Mouse (Mus musculus) kidney, postnatal 0 days (tissue): ENCODE data around the gene Zmynd8. TPM values are rescaled to one million over a fixed set of nuclear protein-coding genes. Genes with fewer than 3 reads are reported as not detected.
A peak's percentile ranks its signal among the peaks of the same experiment; 100 is the strongest.

Experiments
- ATAC-seq: fragments of 200-750 bp; cut with Nextera tagmentation; replicated peaks from 2 replicates; pipeline ENCODE4 v1.8.0; 2017; ENCODE audit warnings: low read depth, moderate number of reproducible peaks, moderate TSS enrichment, moderate library complexity; ENCODE audit not compliant: low FRiP score
- DNase-seq: peaks from one replicate; pipeline ENCODE4 v3.0.0-alpha.2; 2016; ENCODE audit warnings: low spot score
- H3K27ac ChIP-seq: fragments of 300-500 bp; sonication (generic); 2 replicates; pipeline ENCODE4 v1.5.1; 2014; ENCODE audit warnings: mild to moderate bottlenecking
- H3K27me3 ChIP-seq: fragments of 300-500 bp; sonication (generic); 2 replicates; pipeline ENCODE4 v1.6.1; 2014; ENCODE audit warnings: low read length, mixed read lengths; ENCODE audit not compliant: insufficient read depth
- H3K36me3 ChIP-seq: fragments of 300-500 bp; sonication (generic); 2 replicates; pipeline ENCODE4 v1.6.1; 2014; ENCODE audit warnings: low read length, mixed read lengths; ENCODE audit not compliant: insufficient read depth
- H3K4me1 ChIP-seq: fragments of 300-500 bp; sonication (generic); replicated peaks from 2 replicates; pipeline ENCODE4 v1.6.1; 2014; ENCODE audit warnings: antibody characterized with exemption, low read length, mixed read lengths; ENCODE audit not compliant: insufficient read depth
- H3K4me2 ChIP-seq: fragments of 300-500 bp; sonication (generic); 2 replicates; pipeline ENCODE4 v1.6.1; 2014; ENCODE audit warnings: mild to moderate bottlenecking, low read length, moderate library complexity, mixed read lengths
- H3K4me3 ChIP-seq: fragments of 300-500 bp; sonication (generic); replicated peaks from 2 replicates; pipeline ENCODE4 v1.5.1; 2014; ENCODE audit warnings: low read depth, low read length
- H3K9ac ChIP-seq: fragments of 300-500 bp; sonication (generic); 2 replicates; pipeline ENCODE4 v1.6.1; 2014; ENCODE audit warnings: low read depth, low read length
- H3K9me3 ChIP-seq: fragments of 300-500 bp; sonication (generic); replicated peaks from 2 replicates; pipeline ENCODE4 v1.6.1; 2016; ENCODE audit warnings: low read length, inconsistent platforms, mixed read lengths
- CTCF ChIP-seq: IDR thresholded peaks from 2 replicates; pipeline ENCODE4 v1.5.1; 2016; ENCODE audit warnings: antibody characterized with exemption, low read depth, mild to moderate bottlenecking, moderate library complexity
- WGBS: fragments of 180-500 bp; shearing (Covaris S2); extraction: QIAGEN DNeasy Blood & Tissue Kit; methylation state at CpG from one replicate; pipeline ENCODE4 v1.1.7; 2014; 5-methylcytosine and 5-hydroxymethylcytosine counted together
- polyA plus RNA-seq: library from polyadenylated mRNA; unstranded; fragments of >200 nt; fragmentation: Nextera tagmentation; extraction: Ambion mirVana; gene quantifications from 2 replicates; pipeline ENCODE4 v1.2.1, GENCODE M21; 2015

The Zmynd8 gene
- polyA plus RNA-seq, 1 experiment from 2014 or later, result 39.6 TPM

- no peaks in the 10 kb centered on the region for H3K27me3 ChIP-seq
- DNase-seq (no peak), ATAC-seq (no peak)
- no peak overlapping the region for H3K9ac ChIP-seq
- no peak for TF ChIP-seq CTCF
- no peak overlapping the region for H3K27ac ChIP-seq
- H3K4me1 ChIP-seq, result 0 out of 2 replicates have a peak, but pooled peaks cover under 1% of the 10 kb centered on the region
- H3K36me3 ChIP-seq, result peaks cover 73% of the 10 kb centered on the region
- H3K4me2 ChIP-seq, result no peak overlapping the region
- WGBS, result 83% methylated on average over 23 of the region's 23 CpGs
- no peak overlapping the region for H3K4me3 ChIP-seq
- H3K9me3 ChIP-seq, result no peaks in the 10 kb centered on the region
Observed at GRCm38 (mm10) chr2:165838606-165839316, 60.1 kb downstream of the Zmynd8 start.

- Histone ChIP-seq H3K36me3 (peaks cover 58% of the 10 kb centered on the region), H3K4me1 (peaks cover 8% of the 10 kb centered on the region; the same call in 1 of the 2 replicates), H3K27me3 (no peaks in the 10 kb centered on the region), H3K9me3 (no peaks in the 10 kb centered on the region), H3K4me2 (no peak overlapping the region), H3K4me3 (no peak overlapping the region), H3K9ac (no peak overlapping the region), H3K27ac (no peak overlapping the region)
- no peak for TF ChIP-seq CTCF
- WGBS, result 91% methylated on average over 13 of the region's 13 CpGs
- no peak for DNase-seq
- no peak for ATAC-seq
Observed at GRCm38 (mm10) chr2:165834601-165835000, 64.2 kb downstream of the Zmynd8 start.

GRCm38 (mm10) chr2:165833468-165833867, 65.3 kb downstream of the Zmynd8 start:
- no peak overlapping the region for H3K4me2 ChIP-seq
- H3K4me1 ChIP-seq, result peaks cover 8% of the 10 kb centered on the region; the same call in 1 of the 2 replicates
- ATAC-seq (no peak), DNase-seq (no peak)
- no peaks in the 10 kb centered on the region for H3K27me3 ChIP-seq
- TF ChIP-seq CTCF, result no peak
- 0 out of 2 replicates have a peak overlapping the region, but pooled peaks have one; percentile 55 for H3K27ac ChIP-seq
- peaks cover 57% of the 10 kb centered on the region for H3K36me3 ChIP-seq
- WGBS, result 68% methylated on average over 9 of the region's 9 CpGs
- H3K9me3 ChIP-seq, result no peaks in the 10 kb centered on the region
- H3K9ac ChIP-seq, result no peak overlapping the region
- H3K4me3 ChIP-seq, result no peak overlapping the region

GRCm38 (mm10) chr2:165832720-165833119, 66.1 kb downstream of the Zmynd8 start:
- Histone ChIP-seq H3K36me3 (peaks cover 56% of the 10 kb centered on the region), H3K4me1 (peaks cover 8% of the 10 kb centered on the region; the same call in 1 of the 2 replicates), H3K27me3 (no peaks in the 10 kb centered on the region), H3K27ac (peak overlapping the region; percentile 55), H3K9ac (no peak overlapping the region), H3K4me3 (no peak overlapping the region), H3K9me3 (no peaks in the 10 kb centered on the region), H3K4me2 (no peak overlapping the region)
- DNase-seq, result no peak
- WGBS, result 60% methylated on average over 9 of the region's 9 CpGs
- no peak for TF ChIP-seq CTCF
- ATAC-seq, result no peak

- H3K4me1 ChIP-seq, result peaks cover 8% of the 10 kb centered on the region; the same call in 1 of the 2 replicates
- H3K27ac ChIP-seq, result peak overlapping the region; percentile 55
- 33% methylated on average over 9 of the region's 9 CpGs for WGBS
- DNase-seq (peak; percentile 32), ATAC-seq (0 out of 2 replicates have a peak, but pooled peaks have one; percentile 9)
- peaks cover 55% of the 10 kb centered on the region for H3K36me3 ChIP-seq
- H3K9me3 ChIP-seq, result no peaks in the 10 kb centered on the region
- H3K27me3 ChIP-seq, result no peaks in the 10 kb centered on the region
- no peak overlapping the region for H3K9ac ChIP-seq
- no peak overlapping the region for H3K4me2 ChIP-seq
- H3K4me3 ChIP-seq, result no peak overlapping the region
- TF ChIP-seq CTCF, result no peak
Observed at GRCm38 (mm10) chr2:165832295-165832694, 66.5 kb downstream of the Zmynd8 start.

- DNase-seq (peak; percentile 42), ATAC-seq (peak; percentile 47; the same call in 1 of the 2 replicates)
- peak overlapping the region; percentile 55 for H3K27ac ChIP-seq
- no peak overlapping the region for H3K9ac ChIP-seq
- peaks cover 8% of the 10 kb centered on the region; the same call in 1 of the 2 replicates for H3K4me1 ChIP-seq
- H3K4me2 ChIP-seq, result no peak overlapping the region
- no peak for TF ChIP-seq CTCF
- WGBS, result 47% methylated on average over 8 of the region's 8 CpGs
- no peaks in the 10 kb centered on the region for H3K9me3 ChIP-seq
- no peak overlapping the region for H3K4me3 ChIP-seq
- no peaks in the 10 kb centered on the region for H3K27me3 ChIP-seq
- H3K36me3 ChIP-seq, result peaks cover 53% of the 10 kb centered on the region
Observed at GRCm38 (mm10) chr2:165831637-165832289, 67.1 kb downstream of the Zmynd8 start.
